Mouse (Mus musculus) ovary, adult 18-20 months (tissue): ENCODE data around the gene Rsc1a1.

Experiments used
- DNase-seq: peaks from one replicate; pipeline ENCODE4 v3.0.0; 2022; ENCODE audit warnings: low spot score, mixed read lengths

Rsc1a1 gene

DNA sequence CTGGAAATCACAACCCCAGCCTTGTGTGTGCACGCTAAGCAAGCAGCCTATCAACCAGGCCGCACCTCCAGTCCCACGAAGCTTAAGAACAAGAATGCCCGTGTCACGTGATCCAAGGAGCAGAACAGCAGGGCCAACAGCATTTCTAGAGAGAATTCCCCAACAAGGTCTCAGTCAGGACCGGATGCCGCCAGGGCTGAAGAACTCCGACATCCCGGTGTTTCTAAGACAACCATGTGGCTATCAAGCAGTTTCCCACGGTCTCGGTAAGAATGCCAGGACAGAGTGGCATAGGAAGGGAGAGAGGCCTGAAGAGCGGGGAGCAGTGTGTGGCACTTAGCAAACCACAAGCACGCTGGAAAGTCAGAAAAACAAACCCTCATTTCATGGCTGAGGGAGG lies 31.6 kb downstream of the Rsc1a1 start:
- no peak for DNase-seq

DNA sequence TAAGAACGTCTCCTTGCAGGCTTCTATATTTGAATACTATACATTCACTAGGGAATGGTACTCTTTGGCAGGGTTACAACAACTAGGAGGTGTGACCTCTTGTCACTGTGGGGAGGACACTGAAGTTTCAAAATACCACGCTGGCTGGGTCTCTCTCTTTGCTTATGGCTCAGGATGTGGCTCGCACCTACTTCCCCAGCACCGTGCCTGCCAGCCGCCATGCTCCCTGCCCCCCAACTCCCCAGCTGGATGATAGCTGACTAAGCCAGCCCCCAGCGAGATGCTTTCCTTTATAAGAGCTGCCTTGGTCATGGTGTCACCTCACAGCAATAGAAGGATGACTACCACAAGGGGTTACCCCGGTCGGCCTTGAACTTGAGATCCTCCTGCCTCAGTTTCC lies 32.4 kb downstream of the Rsc1a1 start:
- no peak for DNase-seq

DNA sequence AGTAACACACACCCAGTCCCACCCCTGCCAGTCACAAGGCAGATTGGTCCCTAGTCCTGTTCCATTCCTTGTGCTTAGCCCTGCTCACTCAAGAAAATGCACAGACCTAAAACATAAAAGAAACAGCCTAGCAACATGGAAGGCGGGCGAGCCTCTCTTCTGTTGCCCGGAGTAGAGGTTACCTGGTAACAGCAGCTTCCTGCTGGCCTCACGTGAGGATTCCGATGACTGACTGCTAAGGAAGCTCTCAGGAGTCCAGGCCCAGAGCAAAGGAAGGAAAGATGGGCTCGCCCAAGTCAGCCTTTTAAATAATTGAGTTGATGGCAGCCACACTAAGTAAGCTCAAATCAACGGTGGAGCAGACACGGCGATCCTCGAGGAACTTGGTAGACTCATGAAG lies 33.5 kb downstream of the Rsc1a1 start:
- DNase-seq, result no peak

DNA sequence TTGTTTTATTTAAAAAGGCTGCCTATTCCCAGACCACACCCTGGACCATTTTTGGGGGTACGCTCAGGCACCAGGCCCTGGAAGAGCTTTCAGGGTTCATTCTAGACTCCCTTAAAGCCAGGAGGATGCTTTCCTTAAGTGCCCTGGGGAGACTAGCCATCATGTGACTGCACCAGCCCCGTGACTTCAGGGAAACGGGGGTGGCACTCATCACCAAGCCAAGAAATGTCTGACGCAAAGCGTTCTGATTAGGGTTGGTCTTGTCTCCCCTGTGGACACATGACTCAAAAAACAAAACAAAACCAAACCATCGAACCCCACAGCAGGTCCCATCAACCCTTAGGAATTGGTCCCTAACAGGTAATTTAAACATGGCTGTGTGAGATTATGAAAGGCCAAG lies 34.1 kb downstream of the Rsc1a1 start:
- DNase-seq, result no peak

DNA sequence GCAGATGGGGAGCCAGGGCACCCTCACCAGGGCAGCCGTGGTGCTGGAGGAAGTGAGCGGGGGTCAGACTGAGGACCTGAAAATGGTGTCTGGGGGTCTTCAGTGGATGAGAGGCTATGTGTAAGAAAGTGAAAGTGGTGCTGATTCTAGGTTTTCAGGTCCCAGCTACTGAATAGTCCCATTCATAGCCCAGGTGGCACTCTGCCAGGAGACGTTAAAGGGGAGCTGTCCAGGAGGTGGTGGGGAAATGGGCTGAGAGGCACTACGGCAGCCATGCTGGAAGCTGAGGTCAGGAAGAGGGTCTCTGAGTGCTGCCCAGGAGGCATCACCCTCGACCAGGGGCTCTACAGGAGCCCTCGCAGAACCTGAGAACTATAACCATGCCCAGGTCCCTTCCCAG lies 36.2 kb downstream of the Rsc1a1 start:
- DNase-seq, result no peak

DNA sequence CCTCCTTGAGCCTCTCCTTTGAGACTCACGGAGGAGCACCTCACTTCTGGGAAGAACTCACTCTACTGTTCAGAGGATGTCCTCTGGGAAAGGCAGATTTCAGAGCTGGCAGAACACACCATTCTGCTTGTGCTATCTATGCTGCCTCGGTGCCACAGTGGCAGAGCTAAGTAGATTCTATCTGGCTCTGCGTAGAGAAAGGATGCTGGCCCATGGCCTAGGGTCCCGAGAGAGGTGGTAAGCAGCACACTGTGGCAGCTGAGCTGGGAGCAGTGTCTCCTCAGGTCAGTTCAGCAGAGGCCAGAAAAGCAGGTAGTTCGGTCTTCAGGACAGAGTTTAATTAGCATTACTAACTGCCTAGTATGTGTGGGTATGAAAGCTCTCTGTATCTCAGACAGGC lies 37.1 kb downstream of the Rsc1a1 start:
- no peak for DNase-seq

DNA sequence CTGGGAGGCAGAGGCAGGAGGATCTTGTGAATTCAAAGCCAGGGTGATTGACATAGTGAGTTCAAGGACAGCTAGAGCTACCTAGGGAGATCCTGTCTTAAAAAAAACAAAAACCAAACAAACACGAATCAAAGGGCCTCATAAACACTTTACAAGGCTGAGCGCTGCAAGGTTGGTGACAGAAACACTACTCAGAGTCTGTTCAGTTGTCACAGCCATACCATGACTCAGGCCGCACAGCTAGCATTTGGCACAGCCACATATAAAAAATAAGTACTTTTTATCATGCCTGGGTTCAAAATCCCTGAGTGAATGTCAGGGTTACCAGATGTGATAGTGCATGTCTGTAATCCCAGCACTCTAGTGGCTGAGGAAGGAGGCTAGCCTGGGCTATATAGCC lies 38.2 kb downstream of the Rsc1a1 start:
- DNase-seq, result no peak

DNA sequence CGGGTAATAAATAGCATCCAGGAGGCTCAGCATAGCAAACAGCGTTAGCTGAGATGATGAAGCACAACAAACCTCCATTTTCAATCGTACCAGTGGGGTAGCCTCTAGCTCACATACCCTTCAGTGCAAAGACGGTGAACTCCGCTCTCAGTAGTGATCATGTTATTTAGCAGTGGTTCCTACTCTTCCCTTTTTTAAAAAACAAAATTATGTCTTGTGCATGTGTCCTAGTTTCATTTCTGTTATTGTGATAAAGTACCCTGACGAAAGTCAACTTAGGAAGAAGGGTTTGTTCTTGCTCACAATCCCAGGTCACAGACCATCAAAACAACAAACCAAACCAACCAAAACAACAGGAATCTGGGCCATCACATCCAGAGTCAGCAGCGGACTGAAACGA lies 39.4 kb downstream of the Rsc1a1 start:
- no peak for DNase-seq

DNA sequence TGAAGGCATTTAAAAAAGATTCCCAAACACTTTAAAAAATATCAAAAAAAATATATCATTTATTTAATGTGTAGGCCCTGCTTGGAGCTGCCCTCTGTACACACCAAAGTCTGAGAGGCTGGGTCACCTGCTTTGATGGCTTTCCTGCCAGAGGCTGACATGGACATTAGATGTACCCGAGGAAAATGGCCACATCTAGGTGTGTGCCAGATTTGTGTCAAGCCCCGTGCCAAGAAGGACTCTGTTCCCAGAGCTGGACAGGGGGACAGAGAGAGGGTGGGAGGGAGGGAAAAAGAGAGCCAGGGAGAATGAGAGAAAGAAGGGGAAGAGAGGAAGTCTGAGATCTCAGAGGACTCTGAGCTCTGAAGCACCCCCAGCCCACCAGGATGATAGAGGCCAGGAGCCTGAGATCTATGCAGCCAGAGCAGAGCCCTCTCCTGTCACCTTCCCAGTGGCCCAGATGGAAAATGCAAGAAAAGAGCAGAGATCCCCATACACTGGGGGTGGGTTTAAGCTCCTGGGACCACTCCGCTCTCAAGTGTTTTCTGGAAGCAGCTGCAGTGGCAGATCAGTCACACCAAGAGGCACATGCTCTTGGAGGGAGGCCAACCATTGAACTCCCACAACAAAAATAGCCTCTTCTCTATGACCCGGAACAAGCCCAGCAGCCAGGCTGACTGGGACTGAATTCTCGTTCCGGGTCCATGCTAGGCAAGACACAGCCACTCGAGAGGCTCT lies 42.1 kb downstream of the Rsc1a1 start:
- peak; percentile 52 for DNase-seq

DNA sequence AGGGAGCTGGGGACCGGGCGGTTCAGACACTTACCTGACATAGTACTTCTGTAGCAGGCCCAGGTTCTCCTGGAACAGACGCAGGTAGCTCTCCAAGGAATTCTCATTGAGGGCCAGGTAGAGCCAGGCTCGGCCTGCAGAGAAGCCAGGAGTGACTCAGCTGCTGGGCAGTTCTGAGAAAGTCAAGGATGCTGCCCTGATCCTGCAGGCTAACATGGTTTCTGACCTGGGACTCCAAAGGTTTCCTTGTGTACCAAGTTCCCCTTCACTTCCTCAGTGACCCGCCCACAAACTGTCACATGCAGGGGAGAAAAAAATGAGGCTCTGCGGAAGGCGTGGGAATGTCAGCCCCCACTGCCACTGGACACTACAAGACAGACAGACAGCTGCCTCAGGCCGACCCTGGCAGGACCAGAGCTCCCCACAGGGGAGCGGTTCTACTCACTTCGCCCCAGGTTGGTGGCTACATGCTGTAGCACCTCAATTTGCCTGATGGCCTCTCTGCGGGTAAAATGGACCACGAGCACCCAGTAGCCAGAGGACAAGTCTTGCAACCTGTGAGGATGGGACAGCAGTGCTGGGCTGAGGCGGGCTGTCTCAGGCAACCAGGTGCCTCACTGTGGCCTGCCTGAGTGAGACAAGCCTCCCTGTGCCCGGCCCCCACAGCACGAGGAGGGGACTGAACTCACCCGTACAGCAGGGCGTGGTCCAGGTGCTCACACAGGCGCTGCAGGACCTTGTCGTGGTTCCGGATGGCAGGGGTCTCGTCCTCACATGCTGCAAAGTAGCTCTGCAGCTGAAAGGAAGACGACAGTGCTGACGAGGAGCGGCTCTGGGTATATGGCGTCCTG lies 43.2 kb downstream of the Rsc1a1 start:
- DNase-seq, result no peak

DNA sequence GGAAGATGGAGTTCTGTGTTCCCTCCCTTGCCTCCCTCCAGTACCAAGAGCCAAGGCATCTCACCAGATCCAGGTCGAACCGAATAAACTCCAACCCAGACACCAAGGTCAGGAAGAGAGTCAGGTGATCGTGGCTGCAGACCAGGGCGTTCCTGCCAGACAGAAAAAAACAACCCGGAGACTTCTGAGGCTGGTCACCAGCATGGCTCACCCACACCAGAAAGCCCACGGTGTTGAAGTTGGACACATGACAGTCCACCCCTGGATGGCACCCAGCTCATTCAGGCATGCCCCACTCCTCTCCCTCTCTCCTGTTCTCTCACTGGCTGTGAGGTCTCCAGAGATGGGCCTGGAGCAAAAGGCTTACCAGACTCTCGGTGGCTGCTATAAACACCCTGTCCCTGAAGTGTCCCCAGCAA lies 44.0 kb downstream of the Rsc1a1 start:
- peak; percentile 55 for DNase-seq

DNA sequence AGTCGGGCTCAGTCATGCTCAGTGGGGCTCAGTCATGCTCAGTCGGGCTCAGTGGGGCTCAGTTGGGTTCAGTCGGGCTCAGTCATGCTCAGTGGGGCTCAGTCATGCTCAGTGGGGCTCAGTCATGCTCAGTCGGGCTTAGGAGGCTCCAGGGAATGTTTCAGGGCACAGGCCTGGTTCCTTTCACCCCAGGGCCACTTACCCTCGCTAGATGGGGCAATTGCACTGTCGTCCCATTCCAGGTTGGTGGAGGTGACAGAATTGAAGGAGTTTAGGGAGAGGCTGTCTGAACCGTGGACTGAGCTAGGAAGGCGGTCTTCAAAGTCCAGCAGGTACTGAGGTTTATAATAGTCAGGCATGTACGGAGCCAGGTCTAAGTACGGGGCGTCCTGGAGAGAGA lies 45.9 kb downstream of the Rsc1a1 start:
- DNase-seq, result no peak

DNA sequence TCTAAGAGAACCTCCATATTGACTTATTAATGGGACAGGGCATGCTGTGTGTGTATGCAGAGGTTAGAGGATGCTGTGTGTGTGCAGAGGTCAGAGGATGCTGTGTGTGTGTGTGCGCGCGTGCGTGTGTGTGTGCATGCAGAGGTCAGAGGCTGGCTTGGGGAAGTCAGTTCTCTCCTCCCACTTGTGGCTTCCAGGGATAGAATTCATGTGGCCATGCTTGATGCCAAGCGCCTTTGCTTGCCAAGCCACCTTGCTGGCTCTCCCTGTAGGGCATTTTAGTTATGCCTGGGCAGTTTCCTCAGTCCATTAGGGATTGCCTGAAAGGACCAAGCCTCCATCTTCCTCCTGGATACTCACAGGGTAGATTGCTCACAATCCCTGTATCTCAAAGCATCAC lies 48.7 kb downstream of the Rsc1a1 start:
- no peak for DNase-seq

DNA sequence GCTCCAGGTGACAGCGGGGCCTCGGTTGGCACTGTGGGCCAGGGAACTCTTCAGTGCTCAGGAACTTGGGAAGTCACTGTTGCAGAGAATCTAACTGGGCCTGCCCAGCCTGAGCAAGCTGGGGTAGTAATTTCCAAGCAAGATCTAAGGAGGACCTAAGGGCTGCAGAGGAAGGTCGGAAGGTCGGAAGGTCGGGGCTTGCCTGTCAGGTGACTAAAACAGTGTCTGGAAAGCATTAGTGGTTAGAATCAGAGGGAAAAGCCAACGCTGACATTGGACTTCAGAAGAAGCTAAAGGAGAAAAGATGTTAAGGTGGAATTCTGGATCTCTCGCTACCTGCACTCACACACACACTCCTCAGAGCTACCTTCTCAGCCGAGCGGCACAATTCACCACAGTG lies 49.4 kb downstream of the Rsc1a1 start:
- no peak for DNase-seq
